Mouse (Mus musculus) forebrain, embryonic 14.5 days (tissue): ENCODE data around the gene Ncan. TPM values are rescaled to one million over a fixed set of nuclear protein-coding genes. Genes with fewer than 3 reads are reported as not detected.
A peak's percentile ranks its signal among the peaks of the same experiment; 100 is the strongest.

Experiments
- ATAC-seq: fragments of 200-750 bp; cut with Nextera tagmentation; 2 replicates; pipeline ENCODE4 v1.8.0; 2017; ENCODE audit warnings: mild to moderate bottlenecking, moderate library complexity
- DNase-seq: peaks from one replicate; pipeline ENCODE4 v3.0.0-alpha.2; 2015; ENCODE audit warnings: low spot score
- H3K27ac ChIP-seq: fragments of 300-500 bp; sonication (generic); 2 replicates; pipeline ENCODE4 v1.5.1; 2014; ENCODE audit warnings: low read depth, mild to moderate bottlenecking, control low read depth, low read length, moderate library complexity
- H3K27me3 ChIP-seq: fragments of 300-500 bp; sonication (generic); replicated peaks from 2 replicates; pipeline ENCODE4 v1.6.1; 2014; ENCODE audit warnings: low read length, control low read depth, mixed read lengths; ENCODE audit not compliant: control insufficient read depth, insufficient read depth
- H3K36me3 ChIP-seq: fragments of 300-500 bp; sonication (generic); 2 replicates; pipeline ENCODE4 v1.6.1; 2014; ENCODE audit warnings: low read length, control low read depth; ENCODE audit not compliant: control insufficient read depth, insufficient read depth
- H3K4me1 ChIP-seq: fragments of 300-500 bp; sonication (generic); 2 replicates; pipeline ENCODE4 v1.6.1; 2014; ENCODE audit warnings: antibody characterized with exemption, low read length, control low read depth; ENCODE audit not compliant: control insufficient read depth, insufficient read depth
- H3K4me2 ChIP-seq: fragments of 300-500 bp; sonication (generic); 2 replicates; pipeline ENCODE4 v1.6.1; 2014; ENCODE audit warnings: mild to moderate bottlenecking, control low read depth, low read length
- H3K4me3 ChIP-seq: fragments of 300-500 bp; sonication (generic); 2 replicates; pipeline ENCODE4 v1.5.1; 2014; ENCODE audit warnings: low read depth, low read length, control low read depth
- H3K9ac ChIP-seq: fragments of 300-500 bp; sonication (generic); 2 replicates; pipeline ENCODE4 v1.6.1; 2014; ENCODE audit warnings: mild to moderate bottlenecking, low read length, control low read depth, moderate library complexity
- H3K9me3 ChIP-seq: fragments of 300-500 bp; sonication (generic); replicated peaks from 2 replicates; pipeline ENCODE4 v1.6.1; 2016; ENCODE audit warnings: low read length, control low read depth, mixed read lengths; ENCODE audit not compliant: control insufficient read depth
- WGBS: fragments of 180-500 bp; shearing (Covaris S2); extraction: QIAGEN DNeasy Blood & Tissue Kit; methylation state at CpG from one replicate; pipeline ENCODE4 v1.1.7; 2014; 5-methylcytosine and 5-hydroxymethylcytosine counted together
- polyA plus RNA-seq: library from polyadenylated mRNA; unstranded; fragments of >200 nt; fragmentation: Nextera tagmentation; extraction: Ambion mirVana; gene quantifications from 2 replicates; pipeline ENCODE4 v1.2.1, GENCODE M21; 2014

The Ncan gene
- 75.4 and 94.1 TPM in 2 replicates for polyA plus RNA-seq

DNA sequence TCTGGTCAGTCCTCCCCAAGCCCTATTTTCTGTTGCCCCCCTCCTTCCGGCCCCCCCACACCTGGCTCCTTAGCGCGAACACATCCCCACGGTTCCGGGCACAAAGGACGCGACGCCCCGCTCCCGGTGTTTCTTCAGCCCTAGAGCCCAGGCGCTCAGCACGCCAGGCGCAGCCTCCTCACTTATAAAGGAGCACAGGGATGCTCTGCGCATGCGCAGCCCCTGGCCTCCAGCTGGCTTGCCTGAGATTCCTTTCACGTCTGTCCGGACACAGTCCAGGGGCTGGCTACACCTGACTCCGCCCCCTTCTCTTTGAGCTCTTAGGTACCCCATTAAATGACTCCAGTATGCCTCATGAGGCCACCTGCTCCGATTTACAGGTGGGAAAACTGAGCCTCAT lies at the start of gene Ncan:
Ncan (minus strand) TSS at position 207 of the 400 bp plus-strand sequence.
- peak; percentile 96 for DNase-seq
- WGBS: under 1% methylated on average over 19 of the region's 19 CpGs
- peaks cover 18% of the 10 kb centered on the region for H3K4me1 ChIP-seq
- H3K27me3 ChIP-seq: no peaks in the 10 kb centered on the region
- H3K4me2 ChIP-seq: peak within 1 kb of the TSS; percentile 96
- no peaks in the 10 kb centered on the region for H3K9me3 ChIP-seq
- H3K4me3 ChIP-seq: peak within 1 kb of the TSS; percentile 72
- H3K9ac ChIP-seq: peak within 1 kb of the TSS; percentile 83
- peaks cover 11% of the 10 kb centered on the region; the same call in 1 of the 2 replicates for H3K36me3 ChIP-seq
- ATAC-seq: peak; percentile 69
- H3K27ac ChIP-seq: peak within 1 kb of the TSS; percentile 96

DNA sequence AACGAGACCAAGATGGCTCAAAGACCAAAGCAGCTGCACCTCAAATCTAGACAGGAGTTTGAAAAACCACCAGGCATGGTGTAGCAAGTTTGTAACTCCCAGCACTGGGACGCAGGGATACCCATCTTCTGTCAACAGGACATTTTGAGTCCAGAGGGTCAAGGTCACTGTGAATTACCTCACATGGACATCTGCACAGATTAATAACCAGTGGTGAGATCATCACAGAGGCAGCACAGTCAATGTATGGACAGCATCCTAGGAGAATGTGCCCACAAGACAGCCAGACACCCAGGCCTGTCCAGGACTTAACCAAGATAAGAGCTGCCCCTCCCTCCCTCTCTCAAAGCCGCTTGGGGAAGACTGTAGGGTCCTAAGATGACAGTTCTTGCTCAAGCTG lies 49.4 kb upstream of the Ncan start:
- Histone ChIP-seq H3K4me1 (peaks cover 7% of the 10 kb centered on the region; the same call in 1 of the 2 replicates), H3K27ac (no peak overlapping the region), H3K27me3 (0 out of 2 replicates have a peak, but pooled peaks cover 4% of the 10 kb centered on the region), H3K4me2 (no peak overlapping the region), H3K9me3 (no peaks in the 10 kb centered on the region), H3K9ac (no peak overlapping the region), H3K4me3 (no peak overlapping the region), H3K36me3 (no peaks in the 10 kb centered on the region)
- ATAC-seq: no peak
- DNase-seq: no peak
- 82% methylated on average over 3 of the region's 3 CpGs for WGBS

DNA sequence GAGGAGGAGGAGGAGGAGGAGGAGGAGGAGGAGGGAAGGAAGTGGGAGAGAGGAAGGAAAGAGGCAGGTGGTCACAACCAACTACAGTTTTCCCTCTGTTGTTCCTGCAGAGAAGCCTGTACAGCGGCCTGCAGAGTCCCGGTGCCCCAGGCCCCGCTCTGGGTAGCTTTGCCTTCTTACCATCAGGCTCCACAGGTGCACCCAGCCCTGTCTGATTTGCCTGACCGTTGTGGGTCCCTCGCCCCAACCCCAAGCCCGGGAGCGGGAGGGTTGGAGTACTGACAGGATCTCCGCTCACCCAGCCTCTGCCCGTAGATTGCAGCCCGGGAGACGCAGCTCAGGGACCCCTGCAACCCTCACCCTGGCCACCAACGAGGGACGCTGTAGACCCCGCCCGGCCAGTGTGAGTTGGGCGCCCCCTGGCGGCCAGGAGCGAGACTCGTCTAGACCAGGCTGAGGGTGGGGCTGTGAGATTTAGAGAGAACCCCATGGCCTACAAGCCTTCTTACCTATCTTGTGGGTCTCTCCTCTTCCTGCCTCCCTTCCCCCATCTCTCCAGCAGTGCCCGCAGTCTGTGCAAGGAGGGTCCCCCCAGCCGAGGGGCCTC lies 45.9 kb upstream of the Ncan start:
- H3K4me3 ChIP-seq: 0 out of 2 replicates have a peak overlapping the region, but pooled peaks have one; percentile 13
- no peaks in the 10 kb centered on the region for H3K36me3 ChIP-seq
- WGBS: 4% methylated on average over 21 of the region's 21 CpGs
- H3K4me2 ChIP-seq: peak overlapping the region; percentile 47
- H3K4me1 ChIP-seq: peaks cover 3% of the 10 kb centered on the region; the same call in 1 of the 2 replicates
- no peaks in the 10 kb centered on the region for H3K9me3 ChIP-seq
- no peak overlapping the region for H3K9ac ChIP-seq
- peak; percentile 92 for ATAC-seq
- DNase-seq: peak; percentile 83
- 0 out of 2 replicates have a peak, but pooled peaks cover 4% of the 10 kb centered on the region for H3K27me3 ChIP-seq
- H3K27ac ChIP-seq: no peak overlapping the region

DNA sequence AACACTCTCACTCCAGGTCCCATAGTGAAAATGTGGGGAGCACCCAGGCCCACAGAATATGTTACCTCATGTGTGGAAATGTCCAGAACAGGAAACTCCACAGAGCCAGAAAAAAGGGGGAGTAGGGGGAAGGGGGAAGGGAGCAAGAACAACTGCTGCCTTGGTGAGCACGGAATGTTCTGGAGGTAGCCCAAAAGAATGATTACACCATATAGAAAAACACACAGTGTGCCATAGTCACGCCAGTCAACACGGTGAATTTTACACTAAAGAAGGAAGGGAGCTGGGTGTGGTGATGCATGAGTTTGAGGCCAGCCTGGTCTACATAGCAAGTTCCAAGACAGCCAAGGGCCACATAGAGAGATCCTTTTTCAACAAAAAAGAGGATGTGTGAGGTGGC lies 42.6 kb upstream of the Ncan start:
- Histone ChIP-seq H3K27ac (no peak overlapping the region), H3K36me3 (no peaks in the 10 kb centered on the region), H3K9ac (no peak overlapping the region), H3K4me3 (no peak overlapping the region), H3K4me2 (no peak overlapping the region), H3K4me1 (no peaks in the 10 kb centered on the region), H3K27me3 (0 out of 2 replicates have a peak, but pooled peaks cover 4% of the 10 kb centered on the region), H3K9me3 (no peaks in the 10 kb centered on the region)
- ATAC-seq (no peak), DNase-seq (no peak)
- WGBS: 89% methylated on average over 3 of the region's 3 CpGs

DNA sequence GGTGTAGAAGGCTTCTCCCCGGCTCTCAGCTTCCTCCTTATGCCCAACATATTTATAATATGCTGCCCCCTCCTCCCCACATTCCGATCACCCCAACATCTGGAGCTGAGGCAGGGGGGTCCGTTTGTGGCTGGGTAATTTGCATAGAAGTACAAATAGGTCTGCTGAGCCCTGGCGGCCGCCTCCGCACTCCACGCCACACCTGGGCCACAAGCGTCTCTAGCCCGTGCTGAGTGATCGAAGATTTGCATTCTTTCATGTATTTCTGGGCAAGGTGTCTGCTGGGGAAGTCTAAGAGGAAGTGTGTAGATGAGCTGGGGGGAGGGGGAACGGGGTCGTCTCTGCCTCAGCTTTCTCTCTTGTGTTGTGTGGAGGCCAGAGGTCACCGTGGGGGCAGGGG lies 39.3 kb upstream of the Ncan start:
- no peaks in the 10 kb centered on the region for H3K9me3 ChIP-seq
- no peaks in the 10 kb centered on the region for H3K4me1 ChIP-seq
- H3K4me2 ChIP-seq: no peak overlapping the region
- ATAC-seq (no peak), DNase-seq (no peak)
- H3K36me3 ChIP-seq: no peaks in the 10 kb centered on the region
- no peak overlapping the region for H3K9ac ChIP-seq
- WGBS: 73% methylated on average over 13 of the region's 13 CpGs
- H3K27me3 ChIP-seq: no peaks in the 10 kb centered on the region
- no peak overlapping the region for H3K4me3 ChIP-seq
- H3K27ac ChIP-seq: no peak overlapping the region

DNA sequence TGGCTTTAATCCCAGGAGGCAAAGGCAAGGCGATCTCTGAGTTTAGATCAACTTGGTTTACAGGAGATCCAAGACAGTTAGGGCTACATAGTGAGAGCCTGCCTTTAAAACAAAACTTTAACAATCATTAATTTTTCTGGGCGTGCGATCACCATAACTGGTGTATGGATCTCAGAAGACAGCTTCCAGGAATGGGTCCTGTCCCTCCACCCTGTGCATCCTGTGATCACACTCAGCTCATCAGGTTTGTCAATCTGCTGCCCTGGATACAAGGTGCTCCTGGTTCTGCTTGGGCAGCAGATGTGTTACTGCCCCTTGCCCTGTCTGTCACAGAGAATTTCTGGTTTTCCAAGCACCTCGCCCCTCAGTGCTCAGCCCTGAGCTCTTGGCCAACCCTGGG lies 38.5 kb upstream of the Ncan start:
- no peak overlapping the region for H3K4me3 ChIP-seq
- WGBS: 88% methylated on average over 4 of the region's 4 CpGs
- no peaks in the 10 kb centered on the region for H3K4me1 ChIP-seq
- no peaks in the 10 kb centered on the region for H3K27me3 ChIP-seq
- DNase-seq: no peak
- no peak for ATAC-seq
- H3K4me2 ChIP-seq: no peak overlapping the region
- H3K9me3 ChIP-seq: no peaks in the 10 kb centered on the region
- H3K36me3 ChIP-seq: no peaks in the 10 kb centered on the region
- no peak overlapping the region for H3K27ac ChIP-seq
- no peak overlapping the region for H3K9ac ChIP-seq

DNA sequence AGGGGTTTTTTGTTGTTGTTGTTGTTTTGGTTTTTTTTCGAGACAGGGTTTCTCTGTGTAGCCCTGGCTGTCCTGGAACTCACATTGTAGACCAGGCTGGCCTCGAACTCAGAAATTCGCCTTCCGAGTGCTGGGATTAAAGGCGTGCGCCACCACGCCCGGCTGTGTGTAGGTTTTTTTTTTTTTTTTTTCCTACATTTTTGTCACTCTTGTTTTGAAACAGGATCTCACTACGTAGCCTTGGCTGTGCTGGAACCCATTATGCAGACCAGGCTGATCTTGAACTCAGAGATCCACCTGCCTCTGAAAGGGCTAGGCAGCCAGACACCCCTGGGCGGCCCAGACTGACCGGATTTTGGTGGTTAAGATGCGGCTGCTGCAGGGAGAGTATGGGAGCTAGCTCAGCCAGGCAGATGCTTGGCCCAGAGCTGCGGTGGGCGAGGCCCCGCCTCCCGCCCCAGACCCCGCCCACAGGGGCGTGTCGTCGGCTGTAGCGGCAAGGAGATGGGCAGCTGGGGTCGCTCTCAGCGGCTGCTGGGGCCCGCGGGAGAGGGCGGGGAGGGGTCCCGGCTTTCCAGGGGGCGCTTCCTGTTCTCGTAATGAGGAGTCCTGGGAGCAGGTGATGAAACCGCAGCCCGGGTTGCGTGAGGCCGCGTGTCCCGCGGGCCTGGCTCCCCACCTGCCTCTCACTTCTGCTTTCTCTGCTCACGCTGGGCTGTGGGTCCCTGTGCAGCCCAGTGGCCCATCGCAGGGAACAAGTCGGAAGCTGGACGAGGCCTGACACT lies 37.6 kb upstream of the Ncan start:
- 11% methylated on average over 40 of the region's 40 CpGs for WGBS
- no peaks in the 10 kb centered on the region for H3K27me3 ChIP-seq
- ATAC-seq (peak; percentile 97), DNase-seq (peak; percentile 86)
- H3K4me3 ChIP-seq: peak overlapping the region; percentile 43
- H3K4me1 ChIP-seq: no peaks in the 10 kb centered on the region
- H3K9me3 ChIP-seq: no peaks in the 10 kb centered on the region
- no peak overlapping the region for H3K27ac ChIP-seq
- peak overlapping the region; percentile 67 for H3K4me2 ChIP-seq
- peak overlapping the region; percentile 59 for H3K9ac ChIP-seq
- H3K36me3 ChIP-seq: no peaks in the 10 kb centered on the region

DNA sequence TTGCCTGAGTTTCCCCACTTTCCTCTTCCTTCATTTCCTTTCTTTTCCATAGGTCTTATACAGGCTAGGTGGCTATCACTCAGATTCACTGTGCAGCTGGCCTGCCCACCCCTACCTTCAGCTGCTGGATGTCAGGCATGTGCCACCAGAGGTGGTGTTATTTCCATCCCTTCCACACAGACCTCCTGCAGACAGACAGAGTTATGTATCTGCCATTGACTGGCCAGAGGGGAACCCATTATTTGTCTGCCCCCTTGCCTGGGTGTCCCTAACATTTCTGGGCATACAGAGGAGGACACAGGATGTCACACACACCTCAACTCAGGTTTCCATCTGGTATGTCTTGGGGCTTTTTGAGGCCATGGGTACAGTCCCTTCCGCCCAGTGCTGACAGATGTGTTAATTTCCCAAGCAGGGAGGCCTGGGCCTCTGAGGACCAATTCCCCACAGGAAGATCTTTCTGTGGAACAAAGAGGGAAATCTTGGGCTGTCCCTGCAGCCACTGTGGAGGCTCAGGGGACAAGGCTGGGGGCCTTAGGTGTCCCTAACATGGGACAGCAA lies 36.6 kb upstream of the Ncan start:
- H3K27ac ChIP-seq: no peak overlapping the region
- no peaks in the 10 kb centered on the region for H3K36me3 ChIP-seq
- no peak for ATAC-seq
- H3K9ac ChIP-seq: no peak overlapping the region
- H3K9me3 ChIP-seq: no peaks in the 10 kb centered on the region
- no peak overlapping the region for H3K4me2 ChIP-seq
- no peak overlapping the region for H3K4me3 ChIP-seq
- H3K4me1 ChIP-seq: no peaks in the 10 kb centered on the region
- H3K27me3 ChIP-seq: no peaks in the 10 kb centered on the region
- no peak for DNase-seq
- 94% methylated on average over 1 of the region's 1 CpGs for WGBS
